Mouse (Mus musculus): ENCODE data around the gene Gm11214. TPM values are rescaled to one million over a fixed set of nuclear protein-coding genes. Genes with fewer than 3 reads are reported as not detected.
A peak's percentile ranks its signal among the peaks of the same experiment; 100 is the strongest.

The Gm11214 gene
- polyA plus RNA-seq, 1 experiment, result not detected

- peak; percentile 15 for DNase-seq
- TF ChIP-seq CTCF (IDR thresholded peaks at IDR 0.05; ENCODE audit: insufficient read depth, low read length) (no peak), POLR2A (IDR thresholded peaks at IDR 0.05; ENCODE audit: borderline replicate concordance, extremely low read depth, low read depth, low read length) (no peak)
- H3K4me3 ChIP-seq (replicated peaks; ENCODE audit: extremely low read depth, low read depth, low read length), result no peak overlapping the region
- 0 out of 2 replicates have a peak, but pooled peaks cover 3% of the 10 kb centered on the region for H3K4me1 ChIP-seq (ENCODE audit: control insufficient read depth, insufficient read depth, low read length)
- WGBS, result 38% methylated on average over 4 of the region's 4 CpGs
These were observed 5.1 kb upstream of the Gm11214 start for GRCm38 (mm10) chr4:63668255-63668654.

DNA sequence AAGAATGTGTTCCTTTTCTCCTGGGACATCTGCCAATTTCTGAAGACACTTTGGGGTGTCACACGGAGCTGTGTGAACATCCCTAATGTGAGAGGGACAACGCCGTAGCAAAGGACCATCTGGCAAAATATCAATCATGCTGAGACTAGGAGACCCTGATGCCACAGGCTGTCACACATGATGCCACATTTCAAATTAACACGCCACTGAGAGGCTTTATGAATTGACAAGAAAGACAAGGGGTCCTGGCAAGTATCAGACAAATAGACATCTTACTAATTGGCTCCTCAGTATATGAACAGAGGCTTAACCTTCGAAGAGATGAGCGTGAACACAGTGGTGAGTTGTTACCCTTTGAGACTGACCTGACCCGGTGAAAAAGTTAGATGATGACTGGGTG is 2.6 kb upstream of the Gm11214 start:
- Histone ChIP-seq H3K4me3 (replicated peaks; ENCODE audit: extremely low read depth, low read depth, low read length) (no peak overlapping the region), H3K4me1 (ENCODE audit: control insufficient read depth, insufficient read depth, low read length) (0 out of 2 replicates have a peak, but pooled peaks cover 3% of the 10 kb centered on the region)
- 78% methylated on average over 7 of the region's 7 CpGs for WGBS
- TF ChIP-seq POLR2A (IDR thresholded peaks at IDR 0.05; ENCODE audit: borderline replicate concordance, extremely low read depth, low read depth, low read length) (no peak), CTCF (IDR thresholded peaks at IDR 0.05; ENCODE audit: insufficient read depth, low read length) (no peak)
- no peak for DNase-seq

DNA sequence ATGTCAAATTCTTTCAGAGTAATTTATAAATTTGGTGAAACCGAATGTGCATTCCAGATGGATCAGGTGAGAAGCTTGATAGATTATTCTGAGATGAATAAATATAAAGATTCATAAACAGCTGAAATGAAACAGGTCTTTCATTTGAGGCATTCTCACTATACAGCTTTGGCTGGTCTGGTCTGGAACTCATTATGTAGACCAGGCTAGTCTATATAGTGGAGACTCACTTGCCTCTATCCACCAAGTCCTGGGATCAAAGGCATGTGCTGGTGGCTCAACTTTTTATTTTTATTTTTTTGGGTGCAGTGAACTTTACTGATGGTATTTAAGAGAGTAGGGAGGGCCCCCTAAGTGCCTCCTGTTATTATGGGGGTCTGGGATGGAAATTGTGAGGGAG is 1.3 kb downstream of the Gm11214 start:
- no peak for DNase-seq
- no peak overlapping the region for H3K4me3 ChIP-seq (replicated peaks; ENCODE audit: extremely low read depth, low read depth, low read length)
- no peaks in the 10 kb centered on the region for H3K4me1 ChIP-seq (ENCODE audit: control insufficient read depth, insufficient read depth, low read length)
- TF ChIP-seq POLR2A (IDR thresholded peaks at IDR 0.05; ENCODE audit: borderline replicate concordance, extremely low read depth, low read depth, low read length) (no peak), CTCF (IDR thresholded peaks at IDR 0.05; ENCODE audit: insufficient read depth, low read length) (no peak)
- 87% methylated on average over 1 of the region's 1 CpGs for WGBS

DNA sequence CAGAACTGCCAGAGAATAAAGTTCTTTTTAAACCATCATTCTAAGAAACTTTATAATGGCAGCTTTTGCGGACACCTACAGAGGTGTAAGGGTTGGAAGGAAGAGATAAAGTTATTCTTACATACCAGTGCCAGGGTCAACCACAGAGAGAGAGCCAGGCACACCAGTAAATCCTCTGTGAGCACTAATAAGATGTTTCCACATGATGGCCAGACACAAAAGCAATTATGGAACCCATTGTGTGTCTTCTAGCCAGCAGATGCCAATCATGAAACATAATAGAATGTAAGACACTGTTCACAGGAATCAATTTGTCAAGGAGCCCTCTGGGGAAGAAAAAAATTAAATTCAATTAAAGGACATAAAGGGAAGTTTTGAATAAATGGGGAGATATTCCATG is 1.8 kb downstream of the Gm11214 start:
- DNase-seq, result no peak
- TF ChIP-seq CTCF (IDR thresholded peaks at IDR 0.05; ENCODE audit: insufficient read depth, low read length) (no peak), POLR2A (IDR thresholded peaks at IDR 0.05; ENCODE audit: borderline replicate concordance, extremely low read depth, low read depth, low read length) (no peak)
- Histone ChIP-seq H3K4me1 (ENCODE audit: control insufficient read depth, insufficient read depth, low read length) (no peaks in the 10 kb centered on the region), H3K4me3 (replicated peaks; ENCODE audit: extremely low read depth, low read depth, low read length) (no peak overlapping the region)
- WGBS, result 90% methylated on average over 1 of the region's 1 CpGs

GRCm38 (mm10) chr4:63659775-63660174 is 3.4 kb downstream of the Gm11214 start:
- H3K4me1 ChIP-seq (ENCODE audit: control insufficient read depth, insufficient read depth, low read length), result no peaks in the 10 kb centered on the region
- no peak for DNase-seq
- no peak overlapping the region for H3K4me3 ChIP-seq (replicated peaks; ENCODE audit: extremely low read depth, low read depth, low read length)
- 86% methylated on average over 1 of the region's 1 CpGs for WGBS
- TF ChIP-seq POLR2A (IDR thresholded peaks at IDR 0.05; ENCODE audit: borderline replicate concordance, extremely low read depth, low read depth, low read length) (no peak), CTCF (IDR thresholded peaks at IDR 0.05; ENCODE audit: insufficient read depth, low read length) (no peak)

GRCm38 (mm10) chr4:63659086-63659485 is 4.1 kb downstream of the Gm11214 start:
- Histone ChIP-seq H3K4me1 (ENCODE audit: control insufficient read depth, insufficient read depth, low read length) (no peaks in the 10 kb centered on the region), H3K4me3 (replicated peaks; ENCODE audit: extremely low read depth, low read depth, low read length) (no peak overlapping the region)
- WGBS, result 45% methylated on average over 4 of the region's 4 CpGs
- DNase-seq, result no peak
- TF ChIP-seq POLR2A (IDR thresholded peaks at IDR 0.05; ENCODE audit: borderline replicate concordance, extremely low read depth, low read depth, low read length) (no peak), CTCF (IDR thresholded peaks at IDR 0.05; ENCODE audit: insufficient read depth, low read length) (no peak)

GRCm38 (mm10) chr4:63654381-63654780 is 8.8 kb downstream of the Gm11214 start:
- no peak overlapping the region for H3K4me3 ChIP-seq (replicated peaks; ENCODE audit: extremely low read depth, low read depth, low read length)
- TF ChIP-seq CTCF (IDR thresholded peaks at IDR 0.05; ENCODE audit: insufficient read depth, low read length), result 0 out of 2 replicates have a peak, but pooled peaks have one; percentile 23
- no peak for TF ChIP-seq POLR2A (IDR thresholded peaks at IDR 0.05; ENCODE audit: borderline replicate concordance, extremely low read depth, low read depth, low read length)
- WGBS, result 69% methylated on average over 1 of the region's 1 CpGs
- DNase-seq, result no peak
- H3K4me1 ChIP-seq (ENCODE audit: control insufficient read depth, insufficient read depth, low read length), result no peaks in the 10 kb centered on the region

- TF ChIP-seq POLR2A (IDR thresholded peaks at IDR 0.05; ENCODE audit: borderline replicate concordance, extremely low read depth, low read depth, low read length) (no peak), CTCF (IDR thresholded peaks at IDR 0.05; ENCODE audit: insufficient read depth, low read length) (no peak)
- no peak for DNase-seq
- no peaks in the 10 kb centered on the region for H3K4me1 ChIP-seq (ENCODE audit: control insufficient read depth, insufficient read depth, low read length)
- no peak overlapping the region for H3K4me3 ChIP-seq (replicated peaks; ENCODE audit: extremely low read depth, low read depth, low read length)
These were observed 19.0 kb downstream of the Gm11214 start for GRCm38 (mm10) chr4:63643956-63644726.

- no peak overlapping the region for H3K4me3 ChIP-seq (replicated peaks; ENCODE audit: extremely low read depth, low read depth, low read length)
- no peaks in the 10 kb centered on the region for H3K4me1 ChIP-seq (ENCODE audit: control insufficient read depth, insufficient read depth, low read length)
- WGBS, result 49% methylated on average over 2 of the region's 2 CpGs
- DNase-seq, result no peak
- TF ChIP-seq CTCF (IDR thresholded peaks at IDR 0.05; ENCODE audit: insufficient read depth, low read length), result no peak
- TF ChIP-seq POLR2A (IDR thresholded peaks at IDR 0.05; ENCODE audit: borderline replicate concordance, extremely low read depth, low read depth, low read length), result no peak
These were observed 23.3 kb downstream of the Gm11214 start for GRCm38 (mm10) chr4:63639842-63640241.

GRCm38 (mm10) chr4:63638603-63639002 is 24.6 kb downstream of the Gm11214 start:
- Histone ChIP-seq H3K4me3 (replicated peaks; ENCODE audit: extremely low read depth, low read depth, low read length) (no peak overlapping the region), H3K4me1 (ENCODE audit: control insufficient read depth, insufficient read depth, low read length) (no peaks in the 10 kb centered on the region)
- DNase-seq, result no peak
- WGBS, result 38% methylated on average over 1 of the region's 1 CpGs
- TF ChIP-seq POLR2A (IDR thresholded peaks at IDR 0.05; ENCODE audit: borderline replicate concordance, extremely low read depth, low read depth, low read length) (no peak), CTCF (IDR thresholded peaks at IDR 0.05; ENCODE audit: insufficient read depth, low read length) (no peak)

All from lung, adult 2 months (tissue).